Mouse (Mus musculus): ENCODE measurements around the gene Plekha7.

Gene Plekha7

DNA sequence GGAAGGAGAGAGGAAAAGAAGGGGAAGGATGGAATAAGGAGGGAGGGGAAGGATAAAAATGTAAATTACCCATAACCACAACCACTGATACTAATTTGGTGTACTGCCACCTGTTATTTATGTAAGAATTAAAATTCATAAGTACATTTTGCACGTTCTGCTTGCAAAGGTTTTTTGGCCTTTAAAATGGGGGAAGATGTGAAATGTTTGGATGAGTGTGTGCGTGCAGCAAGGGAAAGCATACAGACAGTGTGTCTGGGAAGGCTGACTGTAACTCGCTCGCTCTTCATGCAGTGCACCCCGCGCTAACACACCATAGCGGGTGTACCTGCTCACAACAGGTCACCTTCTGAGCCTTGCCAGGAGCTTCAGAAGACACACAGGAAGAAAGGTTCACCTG, 90.4 kb downstream of the Plekha7 start:
- no peak for DNase-seq

DNA sequence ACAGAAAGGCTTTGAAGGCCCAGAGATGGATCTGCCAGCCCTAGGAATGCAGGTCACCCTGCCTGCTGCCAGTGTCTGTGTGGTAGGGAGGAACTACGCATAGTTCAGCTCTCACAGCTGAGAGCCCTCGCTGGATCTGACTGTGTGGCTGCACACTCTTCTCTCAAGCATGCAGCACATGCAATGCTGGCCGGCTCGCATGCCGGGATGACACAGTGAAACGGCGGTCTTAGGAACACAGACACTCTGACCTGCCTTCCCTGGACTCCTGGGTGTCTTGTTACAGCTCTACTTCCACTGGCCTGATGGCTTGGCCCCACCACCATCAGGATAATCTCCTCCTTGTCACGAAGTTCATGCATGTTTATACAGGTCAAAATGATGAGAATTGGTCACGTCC, 96.3 kb downstream of the Plekha7 start:
- no peak for DNase-seq

DNA sequence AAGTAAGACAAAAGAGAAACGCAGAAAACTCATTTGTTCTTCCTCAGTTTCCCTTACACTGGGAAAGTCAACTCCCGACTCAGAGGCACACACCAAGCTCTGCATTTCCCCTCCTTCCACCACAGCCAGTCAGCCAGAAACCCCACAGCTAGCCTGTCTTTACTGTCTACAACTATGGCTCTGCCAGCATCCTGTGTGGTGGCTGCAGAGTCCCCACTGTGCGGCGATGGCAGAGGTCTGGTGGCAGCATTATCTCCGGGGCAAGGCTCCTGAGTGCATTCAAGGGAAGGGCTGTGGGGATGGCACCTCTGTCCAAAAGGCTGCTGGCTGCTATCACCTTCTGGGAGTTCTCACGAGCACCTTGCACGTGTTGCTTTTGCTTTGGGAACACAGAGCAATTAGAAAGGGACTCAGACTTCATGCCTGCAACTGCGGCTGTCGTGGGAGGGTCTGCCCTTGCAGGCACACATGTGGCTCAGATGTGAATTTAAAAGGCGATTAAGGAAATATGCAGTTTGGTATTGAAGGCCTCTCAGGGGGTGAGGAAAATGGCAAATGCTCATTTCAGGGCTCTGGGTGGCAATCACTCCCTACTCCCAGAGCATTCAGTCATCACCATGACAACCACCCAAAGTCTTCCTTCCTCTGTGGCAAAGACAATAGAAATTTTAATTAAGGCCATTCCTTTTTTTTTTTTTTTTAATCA, 98.1 kb downstream of the Plekha7 start:
- DNase-seq: no peak

DNA sequence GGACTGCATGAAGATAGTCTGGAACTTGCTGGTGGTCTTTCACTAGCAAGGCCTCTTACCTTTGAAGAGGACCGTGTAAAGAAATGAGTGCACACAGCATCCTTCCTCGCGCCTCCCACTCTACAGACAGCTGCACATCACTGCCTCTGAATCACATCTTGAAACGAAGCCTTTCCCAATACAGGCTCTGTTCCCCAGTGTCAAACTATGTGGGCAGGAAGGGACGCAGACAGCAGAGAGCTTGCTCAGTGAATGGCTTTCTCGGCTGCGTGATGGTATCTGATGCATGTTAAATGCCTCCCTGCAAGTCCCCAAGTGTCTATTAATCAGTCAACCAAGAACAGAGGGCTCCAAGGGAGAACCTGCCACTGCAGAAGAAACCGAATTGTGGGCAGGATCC, 99.3 kb downstream of the Plekha7 start:
- no peak for DNase-seq

DNA sequence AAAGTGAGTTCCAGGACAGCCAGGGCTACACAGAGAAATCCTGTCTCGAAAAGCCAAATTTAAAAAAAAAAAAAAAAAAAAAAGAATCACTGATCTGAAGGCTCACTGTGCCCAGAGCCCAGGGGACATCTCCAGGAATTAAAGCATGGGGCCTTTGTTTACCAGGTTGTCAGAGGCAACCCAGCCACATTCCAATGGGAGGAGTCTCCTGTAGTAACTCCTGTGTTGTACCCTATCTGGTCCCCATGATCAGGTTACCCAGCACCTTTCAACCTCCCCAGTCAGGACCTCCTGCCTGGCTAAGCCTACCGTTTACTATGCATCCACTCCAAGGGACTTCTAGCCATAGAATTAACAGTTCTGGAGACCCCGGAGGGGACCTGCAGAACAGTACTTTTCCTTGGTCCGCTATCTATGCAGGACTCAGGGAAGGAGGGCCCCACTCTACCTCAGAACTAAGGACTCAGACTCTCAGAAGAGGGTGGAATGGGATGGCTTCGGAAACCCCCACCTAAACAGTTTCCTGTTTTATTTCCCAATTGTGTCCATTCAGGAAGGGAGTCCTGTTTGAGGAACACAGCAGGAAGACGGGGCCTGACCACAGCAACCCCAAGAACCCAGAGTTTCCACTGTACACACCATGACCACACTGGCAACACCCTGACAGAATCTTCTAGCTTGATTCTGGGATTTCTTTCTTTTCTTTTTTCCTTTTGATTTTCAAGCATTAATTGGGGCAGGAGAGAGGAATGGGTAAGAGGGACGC, 101.2 kb downstream of the Plekha7 start:
- no peak for DNase-seq

DNA sequence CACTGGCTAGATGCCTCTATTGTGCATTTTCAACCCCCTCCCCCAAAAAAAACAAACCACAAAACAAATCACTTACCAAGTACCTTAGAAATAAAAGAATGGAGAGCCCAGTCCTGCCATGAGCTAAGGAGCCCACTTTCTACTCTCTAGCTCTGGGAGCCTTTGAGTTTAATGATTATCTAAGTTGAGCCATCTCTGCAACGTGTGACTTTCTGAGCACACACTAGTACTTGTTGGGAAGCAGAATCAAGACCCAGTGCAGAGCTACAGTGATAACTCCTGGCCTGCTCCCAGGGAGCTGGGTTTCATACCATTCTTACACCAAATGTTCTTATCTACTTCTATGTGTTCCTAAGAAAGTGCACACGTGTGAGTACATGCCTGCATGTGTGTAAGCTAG, 102.7 kb downstream of the Plekha7 start:
- DNase-seq: no peak

DNA sequence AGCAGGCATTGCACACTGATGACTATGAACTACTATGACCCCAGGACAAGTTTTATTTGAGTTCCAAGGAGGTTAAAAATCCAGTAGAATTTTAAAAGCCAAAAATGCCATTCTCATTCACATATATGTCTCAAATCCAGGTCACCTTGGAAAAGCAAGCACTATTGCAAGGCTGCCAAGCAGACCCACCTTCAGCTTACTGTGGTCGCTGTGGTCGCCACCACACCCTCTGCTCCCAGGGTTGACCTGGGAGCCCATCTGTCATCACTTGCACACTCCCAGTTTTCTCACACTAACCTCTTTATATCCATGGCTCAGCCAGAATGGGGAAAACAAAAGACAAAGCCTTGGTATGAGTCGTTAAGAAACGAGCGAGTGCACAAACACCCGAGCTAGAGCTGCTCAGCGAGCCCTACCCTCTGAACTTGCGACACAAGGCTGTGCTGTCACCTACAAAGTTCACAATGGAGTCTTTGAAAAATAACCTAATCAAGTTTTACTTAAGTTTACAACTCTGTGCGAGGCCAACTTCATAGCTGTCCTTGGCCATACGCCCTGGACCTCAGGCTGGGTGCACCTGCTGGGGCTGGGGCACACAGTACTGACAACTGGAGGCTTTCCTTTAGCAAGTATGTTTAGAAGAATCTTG, 106.0 kb downstream of the Plekha7 start:
- no peak for DNase-seq

DNA sequence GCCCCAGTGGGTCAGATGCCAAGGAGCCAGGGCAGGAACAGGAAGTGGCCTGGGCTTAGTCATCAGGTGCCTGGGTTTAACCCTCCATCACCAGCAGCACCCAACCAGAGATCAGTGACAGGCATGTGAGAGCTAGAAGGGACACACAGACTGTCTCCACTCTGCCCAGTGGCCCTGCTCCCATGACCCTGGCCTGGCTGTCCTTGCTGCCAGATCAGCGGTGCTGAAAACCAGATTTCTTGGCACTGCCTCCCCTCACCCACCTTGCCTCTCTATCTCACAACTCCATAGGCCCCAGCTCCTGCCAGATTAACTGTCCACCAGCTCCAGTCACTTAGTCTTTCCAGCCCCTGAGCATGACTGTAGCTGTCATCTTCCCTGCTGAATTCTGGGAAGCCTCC, 107.2 kb downstream of the Plekha7 start:
- DNase-seq: no peak

DNA sequence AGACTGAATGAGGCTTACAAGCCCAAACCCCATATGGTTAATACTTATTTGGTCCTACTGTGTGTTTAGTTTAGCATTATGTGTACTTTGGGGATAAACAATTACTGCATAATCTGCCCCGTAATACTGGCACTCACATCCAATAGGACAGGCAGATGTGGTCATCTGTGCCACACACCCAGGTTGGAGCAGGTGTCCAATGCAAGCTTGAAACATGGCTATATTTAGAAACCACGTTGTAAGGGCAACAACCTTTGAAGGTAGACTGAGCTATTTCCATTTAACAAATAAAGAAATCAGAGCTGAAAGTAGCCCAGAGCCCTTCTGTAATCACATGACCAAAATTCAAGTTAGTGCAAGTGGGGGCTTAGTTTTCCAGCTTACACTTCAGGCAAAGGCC, 107.6 kb downstream of the Plekha7 start:
- no peak for DNase-seq

DNA sequence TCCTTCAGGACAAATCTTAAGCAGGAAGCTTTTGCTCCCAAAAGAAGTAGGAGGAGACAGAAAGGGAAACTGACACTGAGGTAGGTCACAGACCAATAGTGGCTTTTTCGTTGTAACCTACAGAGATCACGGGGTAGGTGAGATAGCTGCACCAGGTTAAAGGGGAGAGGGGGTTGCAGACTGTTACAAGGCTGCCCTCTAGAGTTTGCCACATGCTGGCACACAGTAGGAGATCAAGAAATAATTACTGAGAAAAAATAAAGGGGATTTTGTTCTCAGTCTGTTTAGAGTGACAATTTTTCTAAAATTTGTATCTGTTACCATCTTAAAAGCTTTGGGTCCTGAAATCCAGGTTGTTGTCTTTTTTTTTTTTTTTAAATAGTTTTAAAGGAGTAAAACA, 109.3 kb downstream of the Plekha7 start:
- DNase-seq: no peak

DNA sequence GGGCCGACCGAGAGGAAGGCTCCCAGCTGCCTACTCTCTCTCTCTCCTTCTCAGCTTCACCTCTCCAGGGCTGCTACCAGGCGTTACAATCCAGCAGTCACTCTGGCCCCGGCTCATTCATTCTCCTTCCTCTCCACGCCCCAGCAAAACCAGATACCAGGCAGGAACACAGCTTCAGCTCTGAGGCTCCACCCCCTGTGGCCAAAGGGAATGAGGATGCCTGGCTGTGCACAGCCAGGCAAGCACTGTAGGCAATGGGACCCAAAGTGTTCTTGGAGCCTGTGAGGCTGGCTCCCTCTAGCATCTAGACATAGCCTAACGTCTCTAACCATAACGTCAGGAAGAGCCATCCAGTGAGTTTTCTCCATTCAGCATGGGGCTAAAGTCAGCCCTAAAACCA, 109.8 kb downstream of the Plekha7 start:
- no peak for DNase-seq

DNA sequence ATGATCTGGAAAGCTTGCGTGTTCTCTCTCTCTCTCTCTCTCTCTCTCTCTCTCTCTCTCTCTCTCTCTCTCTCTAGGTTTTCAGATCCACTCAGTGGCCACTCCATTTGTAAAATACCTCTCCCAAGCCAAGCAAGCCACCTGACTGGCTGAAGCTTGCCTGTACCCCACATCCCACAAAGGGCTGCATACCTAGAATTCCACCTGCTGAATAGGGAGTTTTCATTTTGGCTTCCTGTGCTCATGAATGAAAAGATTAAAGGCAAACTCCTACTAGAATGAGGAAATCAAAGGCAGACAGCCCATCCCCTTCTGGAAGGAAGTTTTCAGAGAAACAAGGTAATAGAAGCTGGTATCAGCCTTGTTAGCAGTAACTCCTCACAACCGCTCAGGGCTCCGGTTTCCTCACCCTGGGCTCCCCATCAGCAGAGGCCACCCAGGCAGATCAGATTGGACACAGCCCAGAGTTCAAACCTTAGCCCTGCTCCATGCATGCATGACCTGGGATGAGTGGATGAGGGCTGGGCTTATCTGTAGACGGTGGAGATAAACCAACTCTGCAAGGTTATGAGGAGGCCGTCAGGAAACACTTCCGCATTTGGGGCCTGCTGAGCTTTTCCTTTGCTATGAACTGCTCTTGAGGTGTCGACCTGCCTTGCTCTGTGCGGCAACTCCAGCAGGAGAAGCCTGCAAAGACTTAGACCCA, 111.0 kb downstream of the Plekha7 start:
- no peak for DNase-seq

DNA sequence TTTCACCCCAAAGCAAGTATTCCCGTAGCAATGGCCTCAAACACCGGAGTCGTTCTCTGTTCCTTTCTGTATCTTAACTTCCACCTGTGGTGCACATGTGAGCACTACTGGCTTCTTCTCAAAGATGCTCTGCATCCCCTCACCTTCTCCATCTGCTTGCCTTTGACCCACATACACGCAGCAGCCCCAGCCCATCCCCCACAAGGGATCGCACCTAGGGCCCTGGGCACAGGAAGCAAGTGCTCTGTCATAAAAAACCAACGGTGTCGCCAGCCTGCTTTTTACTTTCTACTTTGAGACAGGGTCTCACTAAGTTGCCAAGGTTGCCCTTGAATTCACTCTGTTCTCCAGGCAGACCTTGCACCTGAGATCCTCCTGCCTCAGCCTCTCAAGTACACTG, 113.2 kb downstream of the Plekha7 start:
- DNase-seq: no peak

DNA sequence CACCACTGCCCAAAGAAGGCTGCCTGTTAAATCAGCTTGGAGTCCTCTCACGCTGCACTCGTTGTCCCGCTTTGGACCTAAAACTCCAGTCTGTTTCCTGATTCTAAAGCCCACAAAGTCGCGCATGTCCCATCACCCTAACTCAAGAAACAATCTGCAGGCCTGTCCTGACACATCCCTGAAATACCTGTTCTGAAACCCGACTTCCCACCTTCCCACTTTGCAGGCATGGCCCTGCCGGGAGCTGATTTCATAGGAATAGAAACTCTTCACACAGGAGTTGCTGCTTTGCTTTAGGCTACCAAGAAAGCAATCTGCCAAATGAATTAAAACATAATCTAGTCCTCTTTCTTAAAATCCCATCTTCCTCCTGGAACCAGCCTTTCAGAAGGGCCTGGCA, 115.2 kb downstream of the Plekha7 start:
- no peak for DNase-seq

DNA sequence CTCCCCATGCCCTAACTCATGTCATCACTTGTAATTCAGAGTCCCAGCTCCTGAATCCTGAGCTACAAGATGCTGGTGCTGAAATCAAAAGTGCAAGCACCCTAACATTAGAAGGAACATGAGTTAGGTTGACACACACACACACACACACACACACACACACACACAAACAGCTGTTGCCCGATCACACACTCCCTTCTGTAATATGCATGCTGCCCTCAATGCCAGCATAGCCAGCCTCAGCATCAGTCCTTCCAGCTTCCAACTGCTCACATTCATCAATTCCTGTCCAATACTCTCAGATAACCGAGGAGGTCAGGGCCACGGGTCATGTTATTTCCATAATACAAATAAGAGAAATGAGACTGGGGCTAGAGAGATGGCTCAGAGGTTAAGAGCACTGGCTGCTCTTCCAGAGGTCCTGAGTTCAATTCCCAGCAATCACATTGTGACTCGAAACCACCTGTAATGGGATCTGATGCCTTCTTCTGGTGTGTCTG, 116.0 kb downstream of the Plekha7 start:
- no peak for DNase-seq

DNA sequence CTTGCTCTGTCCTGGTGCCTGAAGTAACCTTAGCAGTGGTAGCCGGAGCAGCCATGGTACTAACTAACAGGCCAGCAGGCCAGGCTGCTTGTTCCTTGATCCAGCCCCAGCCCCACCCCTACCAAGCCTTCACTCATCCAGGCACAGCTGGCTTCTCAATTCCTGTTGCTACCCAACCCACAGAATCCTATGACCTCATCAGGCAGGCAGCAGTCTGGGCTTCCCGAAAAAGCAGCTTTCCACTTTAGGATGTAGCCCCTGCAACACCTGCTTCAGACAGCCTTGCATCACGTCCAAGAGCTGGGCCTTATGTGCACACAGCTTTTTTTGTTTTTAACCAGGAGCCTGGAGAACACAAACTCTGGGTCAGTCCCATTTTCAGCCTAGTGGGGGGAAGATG, 117.0 kb downstream of the Plekha7 start:
- DNase-seq: peak; percentile 74

DNA sequence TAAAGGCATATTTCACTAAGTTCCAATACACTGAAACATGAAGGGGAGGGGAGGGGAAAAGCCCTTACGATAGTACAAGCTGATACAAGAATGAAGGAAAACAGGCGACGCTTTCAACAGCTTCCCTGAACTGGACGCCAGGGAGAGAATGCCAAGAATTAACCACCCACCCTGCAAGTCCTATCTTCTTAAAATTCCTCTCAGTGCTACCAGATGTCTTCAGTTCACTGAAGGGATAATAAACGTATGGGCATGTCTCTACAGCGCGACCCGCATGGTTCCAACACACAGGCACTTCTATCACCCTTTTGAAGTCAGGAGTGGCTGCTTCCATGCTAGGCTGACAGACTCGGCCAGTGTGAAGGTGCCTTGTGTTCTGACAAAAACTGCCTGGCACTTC, 118.5 kb downstream of the Plekha7 start:
- no peak for DNase-seq

DNA sequence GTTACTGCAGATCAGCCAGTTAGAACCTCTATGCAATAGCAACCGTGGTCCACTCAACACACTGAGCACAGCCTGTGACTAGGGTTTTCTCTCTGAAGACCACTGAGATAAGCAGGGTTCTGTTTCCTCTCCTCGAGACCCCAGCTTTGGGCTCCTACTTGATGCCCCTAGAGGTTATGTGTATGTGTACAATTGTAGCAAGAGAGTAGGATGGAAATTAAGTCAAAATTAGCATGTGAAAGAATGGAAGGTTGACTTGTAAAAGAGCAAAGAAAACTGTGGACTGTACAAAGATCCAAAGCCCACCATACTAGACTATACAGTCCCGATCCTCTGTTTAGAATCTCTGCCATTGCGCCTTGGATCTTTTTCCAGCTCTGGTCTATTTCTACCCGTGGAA, 119.8 kb downstream of the Plekha7 start:
- no peak for DNase-seq

DNA sequence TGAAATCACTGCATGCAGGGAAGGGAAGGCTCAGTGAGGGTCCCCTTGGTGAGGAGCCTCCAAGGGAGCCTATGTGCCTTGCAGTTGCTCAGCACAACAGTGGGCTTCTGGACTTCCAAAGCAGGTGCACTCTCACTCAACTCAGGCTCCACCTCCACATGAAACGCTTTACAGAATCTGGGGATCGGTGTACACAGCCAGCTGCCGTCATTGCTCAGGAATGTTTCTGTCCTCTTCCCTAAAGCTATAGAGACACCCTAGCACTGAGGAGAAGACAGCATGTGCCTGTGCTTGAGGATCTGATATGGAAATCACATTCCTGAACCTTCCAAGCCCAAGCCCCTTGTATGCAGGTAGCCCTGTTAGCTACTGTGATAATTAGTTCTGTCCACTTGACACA, 120.7 kb downstream of the Plekha7 start:
- no peak for DNase-seq

DNA sequence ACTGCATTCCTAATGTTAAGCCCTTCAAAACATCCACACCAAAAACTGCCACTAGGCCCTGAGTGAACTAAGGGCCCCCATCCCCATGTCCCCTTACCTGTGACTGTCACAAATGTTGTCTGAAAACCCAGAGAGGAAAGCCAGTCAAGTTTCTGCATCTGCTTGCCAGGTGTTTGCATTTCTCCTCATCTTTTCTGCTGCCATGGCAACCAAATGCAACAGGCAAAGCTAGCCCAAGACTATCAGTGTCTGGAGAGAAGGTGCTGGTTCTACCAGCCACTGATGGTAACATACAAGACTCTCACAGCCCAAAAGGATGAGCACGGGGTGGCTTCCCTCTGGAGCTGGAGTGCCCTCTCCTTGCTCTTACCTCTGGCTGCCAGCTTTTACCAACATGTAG, 121.3 kb downstream of the Plekha7 start:
- no peak for DNase-seq

DNA sequence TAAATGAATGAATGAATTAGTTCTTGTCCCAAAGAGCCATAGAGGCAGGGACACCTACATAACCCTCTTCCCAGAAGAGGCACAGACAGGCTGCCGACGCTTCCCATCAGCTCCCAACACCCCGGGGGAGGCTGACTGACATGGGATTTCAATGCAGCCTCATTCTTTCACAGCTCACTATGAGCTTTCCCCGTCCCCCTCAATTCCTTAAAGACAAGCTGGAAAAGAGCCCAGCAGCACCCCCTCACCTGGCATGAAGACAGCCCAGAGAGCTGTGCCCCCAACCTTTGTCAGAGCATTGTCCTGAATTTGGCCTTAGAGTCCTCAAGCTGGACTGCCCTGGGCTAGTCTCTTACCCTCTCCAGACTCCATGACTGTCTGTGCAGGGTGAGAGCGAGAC, 122.0 kb downstream of the Plekha7 start:
- no peak for DNase-seq

DNA sequence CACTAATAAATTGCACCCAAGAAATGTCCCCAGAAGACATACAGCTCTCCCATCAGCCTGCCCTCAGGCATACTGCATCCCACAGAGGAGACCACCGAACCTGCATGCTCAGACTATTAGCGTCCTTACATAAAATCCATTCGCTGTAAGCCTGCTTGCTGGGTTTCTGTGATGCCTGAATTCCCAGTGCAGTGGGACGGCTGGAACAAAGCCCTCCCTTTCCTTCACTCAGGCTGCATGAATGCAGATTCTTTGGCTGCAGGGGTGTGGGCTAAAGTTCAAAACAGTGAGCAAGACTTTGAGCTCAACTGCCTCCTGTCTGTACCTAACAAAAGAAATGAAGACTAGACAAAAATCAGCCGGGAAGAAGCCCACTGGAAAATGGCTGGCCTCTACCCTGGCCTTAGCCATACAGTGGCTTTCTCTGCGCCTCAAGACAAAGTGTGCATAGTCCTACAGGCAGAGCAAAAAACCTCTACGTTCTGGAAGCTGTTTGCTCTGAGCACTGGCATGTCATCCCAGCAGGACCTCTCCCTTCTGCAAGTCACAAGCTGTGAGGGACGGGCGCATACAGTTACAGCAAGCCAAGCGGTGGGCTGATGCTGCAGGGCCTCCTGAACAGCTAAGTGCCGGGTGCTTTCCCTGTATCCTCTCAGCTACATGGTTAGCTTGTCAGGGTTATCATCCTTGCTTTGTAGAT, 123.7 kb downstream of the Plekha7 start:
- DNase-seq: no peak

DNA sequence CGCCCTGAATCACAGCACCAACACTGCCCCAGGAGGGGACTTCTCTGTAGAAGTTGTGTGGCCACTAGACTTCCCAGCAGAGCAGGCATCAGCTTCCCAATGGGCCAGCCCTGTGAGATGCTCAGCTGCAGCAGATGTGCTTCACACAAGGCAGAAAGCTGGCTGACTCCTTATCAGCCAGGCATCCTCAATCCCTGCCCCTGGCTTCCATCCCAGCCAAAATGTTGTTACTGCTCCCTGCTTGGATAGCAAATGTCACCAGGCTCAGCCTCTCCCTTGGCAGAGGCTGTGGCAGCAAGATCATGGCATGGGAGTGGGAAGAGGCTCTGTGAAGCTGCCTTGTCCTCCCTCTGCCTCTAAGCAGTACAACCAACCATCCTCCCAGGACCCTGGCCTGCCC, 125.7 kb downstream of the Plekha7 start:
- DNase-seq: no peak
